Mouse (Mus musculus) myocyte (in vitro differentiated cells): ENCODE data around the gene Gm20716. TPM values are rescaled to one million over a fixed set of nuclear protein-coding genes. Genes with fewer than 3 reads are reported as not detected.

Source experiments
- H3K27me3 ChIP-seq: one replicate; pipeline ENCODE4 v1.6.1; 2011; ENCODE audit not compliant: control insufficient read depth, insufficient read depth, insufficient read length
- H3K36me3 ChIP-seq: one replicate; pipeline ENCODE4 v1.6.1; 2011; ENCODE audit not compliant: control insufficient read depth, insufficient read depth
- H3K4me2 ChIP-seq: one replicate; pipeline ENCODE4 v1.6.1; 2011; ENCODE audit warnings: low read depth, control low read depth
- H3K4me3 ChIP-seq: one replicate; pipeline ENCODE4 v1.5.1; 2011; ENCODE audit warnings: mild to moderate bottlenecking, control low read depth, moderate library complexity
- H3K79me2 ChIP-seq: one replicate; pipeline ENCODE4 v1.6.1; 2011; ENCODE audit not compliant: control insufficient read depth, insufficient read depth
- H3ac ChIP-seq: one replicate; pipeline ENCODE4 v1.6.1; 2011; ENCODE audit not compliant: control insufficient read depth, insufficient read length
- CEBPB ChIP-seq: IDR thresholded peaks from 2 replicates; pipeline ENCODE4 v1.6.1; 2011; ENCODE audit warnings: mild to moderate bottlenecking, moderate library complexity; ENCODE audit not compliant: poor library complexity, insufficient read depth, severe bottlenecking
- E2F4 ChIP-seq: IDR thresholded peaks from one replicate; pipeline ENCODE4 v1.6.1; 2011; ENCODE audit warnings: mild to moderate bottlenecking, control low read depth, moderate library complexity; ENCODE audit not compliant: insufficient read depth
- MAX ChIP-seq: IDR thresholded peaks from one replicate; pipeline ENCODE4 v1.6.1; 2011; ENCODE audit warnings: low read depth, mild to moderate bottlenecking, control low read depth
- MYOD1 ChIP-seq, 3 experiments: IDR thresholded peaks; one replicate each; pipeline ENCODE4 v1.6.1; 2011; ENCODE audit warnings: control low read depth in 2 of 3, low read depth in 2 of 3, mild to moderate bottlenecking in 2 of 3, moderate library complexity in 1 of 3; ENCODE audit not compliant: insufficient read length in 2 of 3, control insufficient read depth in 1 of 3
- MYOG ChIP-seq, 3 experiments: IDR thresholded peaks; one replicate each; pipeline ENCODE4 v1.6.1; 2011; ENCODE audit warnings: control low read depth in 2 of 3, low read depth in 2 of 3, mild to moderate bottlenecking in 2 of 3; ENCODE audit not compliant: insufficient read length in 2 of 3, control insufficient read depth in 1 of 3, insufficient read depth in 1 of 3
- POLR2A ChIP-seq: IDR thresholded peaks from one replicate; pipeline ENCODE4 v1.6.1; 2011; ENCODE audit warnings: low read depth, mild to moderate bottlenecking, control low read depth, moderate library complexity; ENCODE audit not compliant: insufficient read length
- POLR2AphosphoS2 ChIP-seq: IDR thresholded peaks from one replicate; pipeline ENCODE4 v1.6.1; 2011; ENCODE audit warnings: low read depth, control low read depth; ENCODE audit not compliant: insufficient read length
- REST ChIP-seq: IDR thresholded peaks from one replicate; pipeline ENCODE4 v1.6.1; 2011; ENCODE audit warnings: mild to moderate bottlenecking, control low read depth, moderate library complexity; ENCODE audit not compliant: insufficient read depth, insufficient read length
- SRF ChIP-seq: IDR thresholded peaks from one replicate; pipeline ENCODE4 v1.6.1; 2011; ENCODE audit warnings: low read depth; ENCODE audit not compliant: control insufficient read depth, insufficient read length
- TCF12 ChIP-seq: IDR thresholded peaks from one replicate; pipeline ENCODE4 v1.6.1; 2011; ENCODE audit warnings: mild to moderate bottlenecking, control low read depth; ENCODE audit not compliant: poor library complexity, insufficient read depth, severe bottlenecking
- TCF3 ChIP-seq: IDR thresholded peaks from one replicate; pipeline ENCODE4 v1.6.1; 2011; ENCODE audit warnings: low read depth, control low read depth; ENCODE audit not compliant: insufficient read length
- USF1 ChIP-seq: IDR thresholded peaks from one replicate; pipeline ENCODE4 v1.6.1; 2011; ENCODE audit warnings: low read depth, mild to moderate bottlenecking, control low read depth, moderate library complexity
- polyA plus RNA-seq: library from polyadenylated mRNA; unstranded; fragments of >200 nt; fragmentation: generic; extraction: Trizol; gene quantifications from one replicate; pipeline ENCODE4 v1.2.1, GENCODE M21; 2012; ENCODE audit warnings: missing spikeins

Gene Gm20716
- polyA plus RNA-seq, 1 experiment, result 24.4 TPM

DNA sequence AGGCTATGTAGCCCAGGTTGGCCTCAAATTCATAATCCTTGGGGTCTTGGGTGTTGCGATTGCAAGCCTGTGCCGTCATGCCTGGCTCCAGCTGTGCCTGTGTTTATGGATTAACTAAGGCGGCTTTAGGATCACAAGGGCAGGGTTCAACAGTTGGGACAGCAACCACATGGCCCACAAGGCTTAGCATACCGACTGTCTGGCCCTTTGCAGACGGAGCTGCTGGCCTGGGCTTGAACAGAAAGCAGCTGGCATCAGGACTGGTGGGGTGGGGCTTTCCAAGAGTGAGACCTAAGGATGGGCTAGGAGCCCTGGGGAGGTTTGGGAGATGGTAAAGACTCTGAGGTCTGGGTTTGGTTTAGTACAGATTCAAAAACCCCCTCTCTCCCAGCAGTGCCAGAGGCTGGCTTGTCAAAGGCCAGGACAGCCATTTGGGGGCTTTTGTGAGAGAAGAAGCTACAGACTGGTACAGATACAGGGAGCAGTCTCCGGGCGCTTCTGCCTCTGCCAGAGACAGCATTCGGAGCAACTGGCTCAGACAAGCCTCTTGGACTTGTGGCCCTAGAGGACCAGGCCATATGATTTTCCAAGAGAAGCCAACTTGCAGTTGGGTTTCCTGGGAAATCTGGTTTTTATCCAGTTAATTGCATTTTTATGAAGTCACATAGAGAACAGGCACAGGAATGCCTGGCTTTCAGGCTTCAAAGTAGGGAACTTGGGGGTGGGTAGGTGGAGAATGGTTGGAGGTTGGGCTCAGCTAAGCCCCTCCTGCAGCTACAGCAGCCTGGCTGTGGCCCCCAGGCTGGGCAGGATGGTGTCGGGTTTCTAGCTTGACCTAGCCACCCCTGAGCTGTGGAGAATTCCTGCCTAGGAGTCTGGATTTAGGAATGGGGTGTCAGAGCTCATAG is 61.0 kb downstream of the Gm20716 start:
- Histone ChIP-seq H3K4me3 (no peak overlapping the region), H3ac (no peak overlapping the region), H3K27me3 (no peaks in the 10 kb centered on the region), H3K36me3 (peaks cover 3% of the 10 kb centered on the region), H3K79me2 (no peaks in the 10 kb centered on the region), H3K4me2 (no peak overlapping the region)
- TF ChIP-seq MYOG (IDR thresholded peaks at IDR 0.05; ENCODE audit: control insufficient read depth in 1 of 3, insufficient read depth in 1 of 3, insufficient read length in 2 of 3, low read depth in 2 of 3) (peak; percentile 33 to 78 (median 56)), MAX (no peak), MYOD1 (IDR thresholded peaks at IDR 0.05; ENCODE audit: control insufficient read depth in 1 of 3, insufficient read length in 2 of 3, low read depth in 2 of 3) (peak in 2 of 3 experiments; percentile 39 to 53)

DNA sequence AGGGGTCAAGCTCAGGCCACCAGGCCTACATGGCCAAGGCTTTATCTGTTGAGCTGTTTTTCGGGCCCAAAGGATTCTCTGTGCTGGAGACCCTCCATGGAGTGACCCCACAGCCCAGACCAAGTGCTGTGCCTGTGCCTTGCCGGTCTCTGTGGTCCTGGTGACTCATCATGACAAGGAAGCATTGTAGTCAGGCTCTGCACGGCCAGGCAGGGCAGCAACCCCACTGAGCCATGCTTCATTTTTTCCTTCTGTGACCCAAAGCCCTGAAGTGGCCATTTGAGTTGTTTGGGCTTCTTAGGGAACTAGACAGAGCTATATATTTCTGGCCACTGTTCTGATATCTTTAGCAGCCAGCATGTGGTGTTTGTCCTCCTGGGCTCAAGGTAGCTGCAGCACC is 62.4 kb downstream of the Gm20716 start:
- Histone ChIP-seq H3ac (no peak overlapping the region), H3K36me3 (no peaks in the 10 kb centered on the region), H3K4me2 (no peak overlapping the region), H3K79me2 (no peaks in the 10 kb centered on the region), H3K4me3 (no peak overlapping the region), H3K27me3 (no peaks in the 10 kb centered on the region)
- no peak for TF ChIP-seq POLR2AphosphoS2
- no peak for TF ChIP-seq POLR2A
- no peak for TF ChIP-seq REST
- TF ChIP-seq MYOD1 (IDR thresholded peaks at IDR 0.05; ENCODE audit: control insufficient read depth in 1 of 3, insufficient read length in 2 of 3, low read depth in 2 of 3), result no peak
- TF ChIP-seq TCF12, result no peak
- TF ChIP-seq USF1, result no peak
- no peak for TF ChIP-seq SRF
- TF ChIP-seq TCF3, result no peak
- no peak for TF ChIP-seq MAX
- no peak for TF ChIP-seq CEBPB
- no peak for TF ChIP-seq MYOG (IDR thresholded peaks at IDR 0.05; ENCODE audit: control insufficient read depth in 1 of 3, insufficient read depth in 1 of 3, insufficient read length in 2 of 3, low read depth in 2 of 3)
- TF ChIP-seq E2F4, result no peak

DNA sequence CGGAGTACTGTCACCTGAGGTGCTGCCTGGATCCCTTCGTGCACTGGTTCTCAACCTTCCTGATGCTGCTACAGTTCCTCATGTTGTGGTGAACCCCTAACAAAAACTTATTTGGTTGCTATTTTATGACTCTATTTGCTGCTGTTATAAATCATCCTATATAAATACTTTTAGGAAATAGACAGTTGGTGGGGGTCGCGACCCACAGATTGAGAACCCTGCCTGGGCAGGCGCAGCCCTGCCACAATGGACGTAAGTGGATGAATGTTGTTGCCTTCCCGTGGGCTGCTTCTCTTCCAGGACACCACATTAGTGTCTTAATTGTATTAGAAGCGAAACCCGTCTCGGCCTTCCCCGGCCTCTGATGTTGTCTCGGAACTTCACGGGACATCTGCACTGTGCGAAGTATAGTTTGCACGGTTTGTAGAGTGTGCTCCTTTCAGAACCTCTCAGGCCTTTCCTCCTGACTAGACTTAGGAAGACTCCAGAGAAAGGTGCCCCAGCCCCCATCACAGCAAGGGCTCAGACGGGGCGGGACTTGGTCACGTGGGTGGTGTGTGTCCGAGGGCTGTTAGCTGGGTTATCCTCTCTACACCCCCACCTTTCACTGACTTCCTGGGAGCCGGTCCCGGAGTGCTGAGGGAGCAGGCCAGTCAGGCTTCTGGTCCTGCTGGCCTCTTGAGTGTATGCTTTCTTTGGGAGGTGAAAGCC is 63.3 kb downstream of the Gm20716 start:
- Histone ChIP-seq H3K4me3 (no peak overlapping the region), H3K36me3 (no peaks in the 10 kb centered on the region), H3K79me2 (no peaks in the 10 kb centered on the region), H3ac (no peak overlapping the region), H3K4me2 (no peak overlapping the region), H3K27me3 (no peaks in the 10 kb centered on the region)
- TF ChIP-seq USF1, result peak; percentile 19
- TF ChIP-seq REST, result no peak

DNA sequence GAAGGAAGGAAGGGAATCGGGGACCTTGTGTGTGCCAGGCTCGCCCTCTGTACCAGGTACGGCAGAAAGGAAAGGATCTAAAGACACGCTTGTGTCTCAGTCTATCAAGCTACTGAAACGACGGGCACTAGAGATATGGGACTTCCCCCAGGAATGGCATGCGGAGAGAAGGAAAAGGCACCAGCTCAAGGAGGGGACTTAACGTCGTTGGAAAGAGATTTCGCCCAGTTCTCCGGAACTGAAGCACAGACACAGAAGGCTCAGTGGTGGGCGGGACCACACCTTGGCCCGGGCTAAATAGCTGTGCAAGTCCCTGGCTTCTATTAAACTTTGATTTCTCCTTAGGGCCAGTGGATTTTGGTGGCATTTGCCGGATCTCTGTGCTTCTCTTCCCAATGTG is 68.2 kb downstream of the Gm20716 start:
- Histone ChIP-seq H3K79me2 (no peaks in the 10 kb centered on the region), H3ac (no peak overlapping the region), H3K4me2 (no peak overlapping the region), H3K27me3 (no peaks in the 10 kb centered on the region), H3K4me3 (no peak overlapping the region), H3K36me3 (no peaks in the 10 kb centered on the region)
- TF ChIP-seq TCF3, result no peak

DNA sequence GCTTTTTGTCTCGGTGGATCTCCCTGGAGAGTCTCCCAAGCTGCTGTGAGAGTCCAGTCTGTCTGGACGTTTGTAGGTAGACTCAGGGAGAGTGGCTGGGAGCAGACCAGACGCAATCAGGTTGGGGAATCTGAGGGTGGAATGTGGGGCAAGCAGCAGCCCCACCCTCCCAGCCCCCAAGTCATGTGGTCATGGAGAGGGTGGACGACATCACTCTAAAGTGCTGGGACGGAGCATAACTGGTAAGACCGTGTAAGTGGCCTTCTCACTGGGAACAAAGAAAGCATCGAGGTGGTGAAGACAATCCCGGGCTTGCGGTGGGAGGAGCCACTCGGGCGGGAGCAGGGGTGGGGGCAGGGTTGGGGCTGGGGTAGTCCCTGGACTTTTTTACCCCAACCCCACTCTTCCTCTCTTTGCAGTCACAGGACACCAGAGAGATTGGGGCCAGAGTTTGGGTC is 68.6 kb downstream of the Gm20716 start:
- Histone ChIP-seq H3K4me2 (no peak overlapping the region), H3K36me3 (no peaks in the 10 kb centered on the region), H3K79me2 (no peaks in the 10 kb centered on the region), H3K27me3 (no peaks in the 10 kb centered on the region), H3ac (no peak overlapping the region), H3K4me3 (no peak overlapping the region)
- TF ChIP-seq MYOG (IDR thresholded peaks at IDR 0.05; ENCODE audit: control insufficient read depth in 1 of 3, insufficient read depth in 1 of 3, insufficient read length in 2 of 3, low read depth in 2 of 3) (no peak), USF1 (no peak), CEBPB (no peak), MYOD1 (IDR thresholded peaks at IDR 0.05; ENCODE audit: control insufficient read depth in 1 of 3, insufficient read length in 2 of 3, low read depth in 2 of 3) (no peak), TCF12 (no peak), E2F4 (no peak), SRF (no peak), TCF3 (no peak), POLR2AphosphoS2 (no peak), MAX (no peak), REST (no peak), POLR2A (no peak)
